Mouse (Mus musculus): ENCODE results near the gene Smpx. TPM values are rescaled to one million over a fixed set of nuclear protein-coding genes. Genes with fewer than 3 reads are reported as not detected.

Smpx gene
- polyA plus RNA-seq (2012; rRNA removed), result 5.0 TPM in 1 of 2 replicates, not detected in the other

DNA sequence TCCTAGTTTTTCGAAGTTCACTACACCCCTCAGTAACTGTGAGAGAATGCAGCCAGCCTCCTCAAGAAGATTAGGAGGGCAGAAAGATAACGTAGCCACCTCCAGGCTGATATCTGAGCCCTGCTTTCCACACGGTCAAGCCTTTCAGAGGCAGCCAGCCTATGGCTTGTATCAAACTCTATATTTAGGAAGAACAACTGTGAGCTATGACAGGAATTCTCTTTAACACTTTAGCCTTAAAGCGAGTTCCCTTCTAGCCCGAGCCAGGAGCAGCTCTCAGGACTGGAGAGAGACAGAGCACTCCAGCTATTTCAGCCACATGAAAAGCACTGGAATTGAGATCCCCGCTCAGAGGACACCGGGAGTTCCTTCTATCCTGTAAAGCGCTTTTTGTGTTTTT is at the start of gene Smpx:
Gene Smpx, plus strand, starts transcription at position 49 of the 400 bp plus-strand sequence.

Other genes starting within 250 kb of the Smpx start
- 127 and 135 TPM in 2 replicates for gene Sms, start 206.6 kb upstream of the Smpx start, polyA plus RNA-seq (2012; rRNA removed)
- 0.83 and 1.1 TPM in 2 replicates for gene Yy2, start 129.9 kb upstream of the Smpx start, polyA plus RNA-seq (2012; rRNA removed)
- 45.3 and 45.9 TPM in 2 replicates for gene Mbtps2, start 100.2 kb upstream of the Smpx start, polyA plus RNA-seq (2012; rRNA removed)
- gene Klhl34, start 119.5 kb downstream of the Smpx start, polyA plus RNA-seq (2012; rRNA removed), result 0.03 TPM in 1 of 2 replicates, not detected in the other